Mouse (Mus musculus) midbrain, embryonic 16.5 days (tissue): ENCODE measurements around the gene Fat3. TPM values are rescaled to one million over a fixed set of nuclear protein-coding genes. Genes with fewer than 3 reads are reported as not detected.

Source experiments
- ATAC-seq: fragments of 200-750 bp; cut with Nextera tagmentation; 2 replicates; pipeline ENCODE4 v1.8.0; 2017; ENCODE audit warnings: moderate TSS enrichment
- H3K27ac ChIP-seq: fragments of 300-500 bp; sonication (generic); 2 replicates; pipeline ENCODE4 v1.5.1; 2014; ENCODE audit warnings: mild to moderate bottlenecking, low read length, mixed read lengths
- H3K27me3 ChIP-seq: fragments of 300-500 bp; sonication (generic); 2 replicates; pipeline ENCODE4 v1.6.1; 2014; ENCODE audit warnings: low read depth, low read length, mixed read lengths; ENCODE audit not compliant: control insufficient read depth, insufficient read depth
- H3K36me3 ChIP-seq: fragments of 300-500 bp; sonication (generic); 2 replicates; pipeline ENCODE4 v1.6.1; 2014; ENCODE audit warnings: mild to moderate bottlenecking, low read length, moderate library complexity, mixed read lengths; ENCODE audit not compliant: control insufficient read depth, insufficient read depth
- H3K4me1 ChIP-seq: fragments of 300-500 bp; sonication (generic); 2 replicates; pipeline ENCODE4 v1.6.1; 2014; ENCODE audit warnings: mild to moderate bottlenecking, low read length, mixed read lengths; ENCODE audit not compliant: control insufficient read depth, insufficient read depth
- H3K4me2 ChIP-seq: fragments of 300-500 bp; sonication (generic); 2 replicates; pipeline ENCODE4 v1.6.1; 2014; ENCODE audit warnings: mild to moderate bottlenecking, low read length, mixed read lengths
- H3K4me3 ChIP-seq: fragments of 300-500 bp; sonication (generic); 2 replicates; pipeline ENCODE4 v1.5.1; 2014; ENCODE audit warnings: low read depth, mild to moderate bottlenecking, low read length, moderate library complexity, mixed read lengths
- H3K9ac ChIP-seq: fragments of 300-500 bp; sonication (generic); 2 replicates; pipeline ENCODE4 v1.6.1; 2014; ENCODE audit warnings: low read depth, low read length, mixed read lengths
- H3K9me3 ChIP-seq: fragments of 300-500 bp; sonication (generic); replicated peaks from 2 replicates; pipeline ENCODE4 v1.6.1; 2014; ENCODE audit warnings: mild to moderate bottlenecking, low read length, mixed read lengths; ENCODE audit not compliant: control insufficient read depth, poor library complexity, severe bottlenecking
- WGBS: fragments of 180-500 bp; shearing (Covaris S2); extraction: QIAGEN DNeasy Blood & Tissue Kit; methylation state at CpG from one replicate; pipeline ENCODE4 v1.1.7; 2014; 5-methylcytosine and 5-hydroxymethylcytosine counted together
- polyA plus RNA-seq: library from polyadenylated mRNA; unstranded; fragments of >200 nt; fragmentation: Nextera tagmentation; extraction: Ambion mirVana; gene quantifications from 2 replicates; pipeline ENCODE4 v1.2.1, GENCODE M21; 2015

Gene Fat3
- polyA plus RNA-seq, 1 experiment from 2014 or later = 13.4 TPM

GRCm38 (mm10) chr9:16256577-16257207, 244.4 kb downstream of the Fat3 start:
- H3K4me2 ChIP-seq = no peak overlapping the region
- no peak overlapping the region for H3K4me3 ChIP-seq
- H3K4me1 ChIP-seq = peaks cover 19% of the 10 kb centered on the region
- no peaks in the 10 kb centered on the region for H3K27me3 ChIP-seq
- 0 out of 2 replicates have a peak, but pooled peaks have one; percentile 3 for ATAC-seq
- no peaks in the 10 kb centered on the region for H3K9me3 ChIP-seq
- WGBS = 57% methylated on average over 2 of the region's 2 CpGs
- no peaks in the 10 kb centered on the region for H3K36me3 ChIP-seq
- H3K9ac ChIP-seq = no peak overlapping the region
- H3K27ac ChIP-seq = no peak overlapping the region

- Histone ChIP-seq H3K36me3 (no peaks in the 10 kb centered on the region), H3K4me2 (no peak overlapping the region), H3K9ac (no peak overlapping the region), H3K4me1 (no peaks in the 10 kb centered on the region; the same call in 1 of the 2 replicates), H3K27me3 (no peaks in the 10 kb centered on the region), H3K27ac (no peak overlapping the region), H3K4me3 (no peak overlapping the region), H3K9me3 (no peaks in the 10 kb centered on the region)
- 85% methylated on average over 4 of the region's 4 CpGs for WGBS
- ATAC-seq = no peak
Measured at GRCm38 (mm10) chr9:16246741-16247140, 254.3 kb downstream of the Fat3 start.

- Histone ChIP-seq H3K9ac (no peak overlapping the region), H3K4me2 (no peak overlapping the region), H3K9me3 (no peaks in the 10 kb centered on the region), H3K27ac (no peak overlapping the region; the same call in 1 of the 2 replicates), H3K4me3 (no peak overlapping the region), H3K27me3 (no peaks in the 10 kb centered on the region), H3K36me3 (no peaks in the 10 kb centered on the region), H3K4me1 (peaks cover 15% of the 10 kb centered on the region)
- no peak for ATAC-seq
- 21% methylated on average over 4 of the region's 4 CpGs for WGBS
Measured at GRCm38 (mm10) chr9:16231575-16231974, 269.5 kb downstream of the Fat3 start.

- Histone ChIP-seq H3K4me3 (no peak overlapping the region), H3K4me1 (peaks cover 19% of the 10 kb centered on the region), H3K36me3 (no peaks in the 10 kb centered on the region), H3K9me3 (no peaks in the 10 kb centered on the region), H3K27ac (no peak overlapping the region), H3K4me2 (no peak overlapping the region), H3K9ac (no peak overlapping the region), H3K27me3 (no peaks in the 10 kb centered on the region)
- no peak for ATAC-seq
- 71% methylated on average over 5 of the region's 5 CpGs for WGBS
Measured at GRCm38 (mm10) chr9:16228919-16229318, 272.2 kb downstream of the Fat3 start.

- H3K36me3 ChIP-seq = no peaks in the 10 kb centered on the region
- H3K4me1 ChIP-seq = peaks cover 19% of the 10 kb centered on the region
- H3K9me3 ChIP-seq = no peaks in the 10 kb centered on the region
- no peaks in the 10 kb centered on the region for H3K27me3 ChIP-seq
- 59% methylated on average over 2 of the region's 2 CpGs for WGBS
- no peak for ATAC-seq
- H3K9ac ChIP-seq = no peak overlapping the region
- H3K4me3 ChIP-seq = no peak overlapping the region
- H3K27ac ChIP-seq = no peak overlapping the region
- no peak overlapping the region for H3K4me2 ChIP-seq
Measured at GRCm38 (mm10) chr9:16227398-16227797, 273.7 kb downstream of the Fat3 start.

- Histone ChIP-seq H3K27me3 (no peaks in the 10 kb centered on the region), H3K27ac (no peak overlapping the region), H3K4me2 (no peak overlapping the region), H3K9me3 (no peaks in the 10 kb centered on the region), H3K36me3 (no peaks in the 10 kb centered on the region), H3K9ac (no peak overlapping the region), H3K4me1 (peaks cover 15% of the 10 kb centered on the region), H3K4me3 (no peak overlapping the region)
- 0 out of 2 replicates have a peak, but pooled peaks have one; percentile 29 for ATAC-seq
Measured at GRCm38 (mm10) chr9:16226545-16226944, 274.5 kb downstream of the Fat3 start.

GRCm38 (mm10) chr9:16221885-16222284, 279.2 kb downstream of the Fat3 start:
- H3K4me3 ChIP-seq = no peak overlapping the region
- H3K4me2 ChIP-seq = no peak overlapping the region
- no peaks in the 10 kb centered on the region for H3K9me3 ChIP-seq
- H3K4me1 ChIP-seq = peaks cover 9% of the 10 kb centered on the region; the same call in 1 of the 2 replicates
- H3K36me3 ChIP-seq = no peaks in the 10 kb centered on the region
- H3K9ac ChIP-seq = no peak overlapping the region
- H3K27me3 ChIP-seq = no peaks in the 10 kb centered on the region
- peak; percentile 55; the same call in 1 of the 2 replicates for ATAC-seq
- no peak overlapping the region for H3K27ac ChIP-seq
- WGBS = 41% methylated on average over 5 of the region's 5 CpGs

- WGBS = 62% methylated on average over 6 of the region's 6 CpGs
- H3K27me3 ChIP-seq = no peaks in the 10 kb centered on the region
- H3K9me3 ChIP-seq = no peaks in the 10 kb centered on the region
- H3K4me1 ChIP-seq = peaks cover 17% of the 10 kb centered on the region
- H3K36me3 ChIP-seq = no peaks in the 10 kb centered on the region
- ATAC-seq = no peak
- no peak overlapping the region for H3K27ac ChIP-seq
- H3K9ac ChIP-seq = no peak overlapping the region
- H3K4me3 ChIP-seq = no peak overlapping the region
- H3K4me2 ChIP-seq = no peak overlapping the region
Measured at GRCm38 (mm10) chr9:16216235-16216634, 284.9 kb downstream of the Fat3 start.

- 46% methylated on average over 7 of the region's 7 CpGs for WGBS
- H3K27me3 ChIP-seq = no peaks in the 10 kb centered on the region
- no peaks in the 10 kb centered on the region for H3K9me3 ChIP-seq
- H3K36me3 ChIP-seq = no peaks in the 10 kb centered on the region
- no peak overlapping the region for H3K9ac ChIP-seq
- no peak overlapping the region for H3K4me2 ChIP-seq
- H3K4me1 ChIP-seq = peaks cover 17% of the 10 kb centered on the region
- H3K27ac ChIP-seq = peak overlapping the region; percentile 23
- peak; percentile 80 for ATAC-seq
- H3K4me3 ChIP-seq = no peak overlapping the region
Measured at GRCm38 (mm10) chr9:16214731-16215681, 286.1 kb downstream of the Fat3 start.
